Mouse (Mus musculus) gastrocnemius, postnatal 10 days (tissue): ENCODE data around the gene Mlycd. TPM values are rescaled to one million over a fixed set of nuclear protein-coding genes. Genes with fewer than 3 reads are reported as not detected.

ENCODE experiments used
- total RNA-seq, 2 experiments: library from RNA; stranded (reverse); gene quantifications; 2 replicates each; pipeline ENCODE4 v1.2.3; 2021

Gene Mlycd
- total RNA-seq, 2 experiments from 2014 or later: 66.8 to 67.5 TPM

Other genes with a start within 250 kb of the Mlycd start
- gene Hsbp1, start 50.4 kb upstream of the Mlycd start, total RNA-seq: 100 to 1,000 TPM; 176 to 187 TPM
- gene Osgin1, start 39.2 kb downstream of the Mlycd start, total RNA-seq: 1 to 10 TPM; 2.5 to 5.0 TPM
- gene Necab2, start 51.8 kb downstream of the Mlycd start, total RNA-seq: under 1 TPM; 0.38 to 0.73 TPM
- not detected for gene Slc38a8, start 106.8 kb downstream of the Mlycd start, total RNA-seq
- gene Mbtps1, start 163.9 kb downstream of the Mlycd start, total RNA-seq: 10 to 100 TPM; 55.4 to 65.0 TPM
- 10 to 100 TPM; 13.0 to 15.0 TPM for gene Hsdl1, start 180.3 kb downstream of the Mlycd start, total RNA-seq
- gene Dnaaf1, start 180.4 kb downstream of the Mlycd start, total RNA-seq: not detected
- gene Taf1c, start 210.3 kb downstream of the Mlycd start, total RNA-seq: 1 to 10 TPM; 3.6 to 4.4 TPM
- not detected for gene Adad2, start 217.9 kb downstream of the Mlycd start, total RNA-seq
- gene Kcng4, start 240.8 kb downstream of the Mlycd start, total RNA-seq: under 1 TPM; 0.45 to 0.82 TPM